Mouse (Mus musculus) liver, postnatal 0 days (tissue): ENCODE measurements around the gene Wdpcp. TPM values are rescaled to one million over a fixed set of nuclear protein-coding genes. Genes with fewer than 3 reads are reported as not detected.
"Not testable (repeated sequence)": the region's sequence is repeated elsewhere in the genome, so short reads cannot be mapped to it uniquely, and the experiment has no call there.

Experiments used
- ATAC-seq: fragments of 200-750 bp; cut with Nextera tagmentation; 2 replicates; pipeline ENCODE4 v1.8.0; 2017; ENCODE audit warnings: mild to moderate bottlenecking, moderate library complexity
- DNase-seq: peaks from one replicate; pipeline ENCODE4 v3.0.0-alpha.2; 2016
- H3K27ac ChIP-seq: fragments of 300-500 bp; sonication (generic); 2 replicates; pipeline ENCODE4 v1.5.1; 2014; ENCODE audit warnings: antibody characterized with exemption, moderate library complexity, mild to moderate bottlenecking, low read depth
- H3K27me3 ChIP-seq: fragments of 300-500 bp; sonication (generic); 2 replicates; pipeline ENCODE4 v1.6.1; 2014; ENCODE audit warnings: low read length, control low read depth, mixed read lengths; ENCODE audit not compliant: insufficient read depth
- H3K36me3 ChIP-seq: fragments of 300-500 bp; sonication (generic); replicated peaks from 2 replicates; pipeline ENCODE4 v1.6.1; 2014; ENCODE audit warnings: mild to moderate bottlenecking, control low read depth, low read length, moderate library complexity, mixed read lengths; ENCODE audit not compliant: insufficient read depth
- H3K4me1 ChIP-seq: fragments of 300-500 bp; sonication (generic); 2 replicates; pipeline ENCODE4 v1.6.1; 2014; ENCODE audit warnings: antibody characterized with exemption, mild to moderate bottlenecking, control low read depth; ENCODE audit not compliant: insufficient read depth
- H3K4me2 ChIP-seq: fragments of 300-500 bp; sonication (generic); 2 replicates; pipeline ENCODE4 v1.6.1; 2014; ENCODE audit warnings: low read depth, mild to moderate bottlenecking, low read length, moderate library complexity, mixed read lengths
- H3K4me3 ChIP-seq: fragments of 300-500 bp; sonication (generic); 2 replicates; pipeline ENCODE4 v1.5.1; 2014; ENCODE audit warnings: low read depth, low read length
- H3K9ac ChIP-seq: fragments of 300-500 bp; sonication (generic); replicated peaks from 2 replicates; pipeline ENCODE4 v1.6.1; 2014; ENCODE audit warnings: mild to moderate bottlenecking, moderate library complexity
- H3K9me3 ChIP-seq: fragments of 300-500 bp; sonication (generic); 2 replicates; pipeline ENCODE4 v1.6.1; 2016; ENCODE audit warnings: mild to moderate bottlenecking, control low read depth, low read length, mixed read lengths
- CTCF ChIP-seq: sonication (generic); IDR thresholded peaks from 2 replicates; pipeline ENCODE4 v1.5.1; 2016; ENCODE audit warnings: antibody characterized with exemption, low read depth
- EP300 ChIP-seq: IDR thresholded peaks from 2 replicates; pipeline ENCODE4 v1.6.1; 2016; ENCODE audit warnings: antibody characterized with exemption, low read depth, mild to moderate bottlenecking
- WGBS: fragments of 180-500 bp; shearing (Covaris S2); extraction: QIAGEN DNeasy Blood & Tissue Kit; methylation state at CpG from one replicate; pipeline ENCODE4 v1.1.7; 2014; ENCODE audit not compliant: insufficient replicate concordance; 5-methylcytosine and 5-hydroxymethylcytosine counted together
- polyA plus RNA-seq: library from polyadenylated mRNA; unstranded; fragments of >200 nt; fragmentation: Nextera tagmentation; extraction: Ambion mirVana; gene quantifications from 2 replicates; pipeline ENCODE4 v1.2.1, GENCODE M21; 2015

Gene Wdpcp
- 0.60 and 0.64 TPM in 2 replicates for polyA plus RNA-seq

DNA sequence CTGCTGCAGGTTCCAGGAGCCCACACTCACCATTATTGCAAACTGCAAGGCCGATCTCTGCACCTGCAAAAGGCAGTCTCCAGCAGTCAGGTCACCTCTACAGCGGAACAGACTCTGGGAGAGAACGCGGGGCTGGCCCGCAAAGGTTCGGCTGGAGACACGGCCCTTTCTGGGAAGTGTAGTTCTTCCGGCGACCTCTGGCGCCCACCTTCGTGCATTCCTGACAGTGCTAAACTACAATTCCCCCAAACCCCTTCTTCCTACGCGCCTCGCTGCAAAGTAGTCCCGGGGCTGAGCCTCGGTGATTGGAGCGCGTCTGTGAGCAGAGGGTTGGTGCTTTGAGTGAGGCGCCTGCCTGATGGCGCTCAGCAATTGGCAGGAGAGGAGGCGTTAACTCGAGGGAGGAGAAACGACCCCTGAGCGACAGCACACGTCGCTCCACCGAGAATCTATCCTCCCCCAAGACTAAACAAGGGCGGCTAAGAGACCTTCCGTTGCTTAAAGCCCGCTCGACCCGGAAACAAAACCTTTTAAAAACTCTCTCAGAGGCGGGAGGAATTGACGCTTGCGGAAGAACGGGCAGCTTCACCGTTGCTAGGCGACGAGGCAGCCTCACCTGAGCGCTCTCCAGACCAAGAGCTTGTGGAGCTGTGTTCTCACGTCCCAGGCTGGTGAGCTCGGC, at the start of gene Wdpcp, which contains the start of gene Mdh1:
Wdpcp (plus strand) TSS at position 536 of the 682 bp plus-strand sequence.
Mdh1 (minus strand) TSS at position 668 of the 682 bp plus-strand sequence.
- no peaks in the 10 kb centered on the region for H3K27me3 ChIP-seq
- H3K9me3 ChIP-seq = no peaks in the 10 kb centered on the region
- H3K27ac ChIP-seq = peak within 1 kb of the TSS; percentile 82
- TF ChIP-seq CTCF (peak; percentile 27), EP300 (peak; percentile 78)
- peak within 1 kb of the TSS; percentile 79 for H3K9ac ChIP-seq
- H3K4me3 ChIP-seq = peak within 1 kb of the TSS; percentile 79
- ATAC-seq = peak; percentile 97
- peak within 1 kb of the TSS; percentile 85 for H3K4me2 ChIP-seq
- no peaks in the 10 kb centered on the region for H3K36me3 ChIP-seq
- under 1% methylated on average over 42 of the region's 42 CpGs for WGBS
- DNase-seq = peak; percentile 91
- peaks cover 18% of the 10 kb centered on the region for H3K4me1 ChIP-seq

DNA sequence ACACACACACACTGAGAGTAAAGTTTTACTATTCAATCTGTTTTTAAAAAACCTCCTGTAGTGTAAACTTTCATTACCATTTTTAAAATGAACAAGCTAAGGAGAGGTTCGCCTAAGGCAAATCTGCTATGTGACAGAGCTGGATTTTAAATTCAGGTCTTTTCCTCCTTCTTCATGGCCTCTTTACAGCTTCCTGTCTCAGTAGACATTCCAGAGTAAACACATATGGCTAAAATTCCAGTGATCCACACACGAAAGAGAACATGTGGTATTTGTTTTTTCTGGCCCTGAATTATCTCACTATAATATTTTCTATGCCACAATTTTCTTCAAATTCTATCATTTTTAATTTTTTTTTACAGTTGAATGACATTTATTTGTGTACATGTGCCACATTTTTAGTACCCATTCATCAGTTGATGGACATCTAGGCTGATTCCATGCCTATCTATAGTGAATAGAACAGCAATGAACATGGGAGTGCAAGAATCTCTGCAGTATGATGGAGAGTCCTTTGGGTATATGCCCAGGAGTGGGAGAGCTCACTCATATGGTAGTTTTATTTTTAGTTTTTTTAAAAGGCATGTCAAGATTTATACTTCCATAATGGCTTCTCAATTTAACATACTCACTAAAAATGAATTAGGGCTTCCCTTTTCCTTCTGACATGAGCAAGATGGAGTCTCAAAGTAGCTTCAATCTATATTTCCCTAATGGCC, 43.2 kb upstream of the Wdpcp start:
- no peaks in the 10 kb centered on the region for H3K27me3 ChIP-seq
- TF ChIP-seq EP300 (no peak), CTCF (no peak)
- no peak for ATAC-seq

DNA sequence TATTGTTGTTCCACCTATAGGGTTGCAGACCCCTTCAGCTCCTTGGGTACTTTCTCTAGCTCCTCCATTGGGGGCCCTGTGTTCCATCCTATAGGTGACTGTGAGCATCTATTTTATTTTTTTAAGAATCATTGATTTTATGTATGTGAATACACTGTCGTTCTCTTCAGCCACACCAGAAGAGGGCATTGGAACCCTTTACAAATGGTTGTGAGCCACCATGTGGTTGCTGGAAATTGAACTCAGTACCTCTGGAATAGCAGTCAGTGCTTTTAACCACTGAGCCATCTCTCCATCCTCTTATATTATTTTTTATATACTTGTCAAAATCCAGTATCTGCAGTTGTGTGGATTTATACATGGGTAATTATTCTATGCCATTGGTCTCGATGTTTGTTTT, 41.2 kb upstream of the Wdpcp start:
- WGBS = 68% methylated on average over 2 of the region's 2 CpGs
- H3K9me3 ChIP-seq, H3K9ac ChIP-seq, H3K4me3 ChIP-seq, H3K4me2 ChIP-seq, H3K27me3 ChIP-seq, DNase-seq, ATAC-seq, H3K27ac ChIP-seq, H3K36me3 ChIP-seq, H3K4me1 ChIP-seq: not testable (repeated sequence)

More for the DNA sequence above, 43.2 kb upstream of the Wdpcp start:
- Histone ChIP-seq H3K9me3 (no peaks in the 10 kb centered on the region), H3K4me3 (no peak overlapping the region), H3K9ac (no peak overlapping the region), H3K36me3 (no peaks in the 10 kb centered on the region), H3K27ac (no peak overlapping the region), H3K4me1 (no peaks in the 10 kb centered on the region), H3K4me2 (no peak overlapping the region)
- DNase-seq = no peak
- 61% methylated on average over 2 of the region's 2 CpGs for WGBS

DNA sequence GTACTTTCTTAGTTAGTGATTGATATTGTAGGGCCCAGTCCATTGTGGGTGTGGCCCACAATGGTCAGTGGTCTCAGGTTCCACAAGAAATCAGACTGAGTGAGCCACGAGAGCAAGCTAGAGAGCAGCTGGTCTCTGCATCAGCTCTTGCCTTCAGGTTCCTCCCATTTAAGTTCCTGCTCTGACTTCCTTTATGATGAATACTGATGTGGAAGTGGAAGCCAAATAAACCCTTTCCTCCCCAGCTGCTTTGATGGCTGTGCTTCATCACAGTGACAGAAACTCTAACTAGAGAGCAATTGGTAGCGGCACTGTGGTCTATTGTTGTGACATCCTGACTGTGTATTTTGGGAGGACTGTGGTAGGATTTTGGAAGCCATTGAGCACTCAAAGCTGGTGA, 32.0 kb upstream of the Wdpcp start:
- Histone ChIP-seq H3K4me3 (no peak overlapping the region), H3K36me3 (no peaks in the 10 kb centered on the region), H3K4me2 (no peak overlapping the region), H3K27ac (no peak overlapping the region), H3K9ac (no peak overlapping the region), H3K27me3 (no peaks in the 10 kb centered on the region), H3K9me3 (no peaks in the 10 kb centered on the region), H3K4me1 (no peaks in the 10 kb centered on the region)
- TF ChIP-seq EP300 = no peak
- TF ChIP-seq CTCF = no peak
- 38% methylated on average over 2 of the region's 2 CpGs for WGBS
- DNase-seq (no peak), ATAC-seq (no peak)

DNA sequence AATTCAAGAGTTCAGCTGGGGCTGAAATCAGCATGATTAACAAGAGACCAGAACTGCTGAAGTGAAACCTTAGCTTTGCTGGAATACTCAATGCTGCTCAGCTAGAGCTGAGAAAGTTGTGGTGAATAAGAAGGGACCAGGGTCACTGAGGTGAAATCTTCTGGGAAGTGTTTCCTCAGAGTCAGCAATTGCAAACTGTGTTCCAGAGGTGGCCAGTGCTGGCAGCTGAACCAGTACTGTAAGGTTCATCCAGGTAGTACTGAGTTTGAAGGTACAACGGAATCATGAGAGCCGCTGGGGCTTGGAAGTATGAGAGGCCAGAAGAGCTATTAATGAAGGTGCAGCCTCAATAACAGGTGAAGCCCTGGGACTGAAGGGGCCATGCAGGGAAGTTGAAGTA, 31.4 kb upstream of the Wdpcp start:
- no peak overlapping the region for H3K9ac ChIP-seq
- H3K4me3 ChIP-seq = no peak overlapping the region
- no peak overlapping the region for H3K4me2 ChIP-seq
- TF ChIP-seq EP300 (no peak), CTCF (no peak)
- 76% methylated on average over 2 of the region's 2 CpGs for WGBS
- no peaks in the 10 kb centered on the region for H3K4me1 ChIP-seq
- H3K27me3 ChIP-seq = no peaks in the 10 kb centered on the region
- H3K36me3 ChIP-seq = no peaks in the 10 kb centered on the region
- no peaks in the 10 kb centered on the region for H3K9me3 ChIP-seq
- ATAC-seq (no peak), DNase-seq (no peak)
- no peak overlapping the region for H3K27ac ChIP-seq

DNA sequence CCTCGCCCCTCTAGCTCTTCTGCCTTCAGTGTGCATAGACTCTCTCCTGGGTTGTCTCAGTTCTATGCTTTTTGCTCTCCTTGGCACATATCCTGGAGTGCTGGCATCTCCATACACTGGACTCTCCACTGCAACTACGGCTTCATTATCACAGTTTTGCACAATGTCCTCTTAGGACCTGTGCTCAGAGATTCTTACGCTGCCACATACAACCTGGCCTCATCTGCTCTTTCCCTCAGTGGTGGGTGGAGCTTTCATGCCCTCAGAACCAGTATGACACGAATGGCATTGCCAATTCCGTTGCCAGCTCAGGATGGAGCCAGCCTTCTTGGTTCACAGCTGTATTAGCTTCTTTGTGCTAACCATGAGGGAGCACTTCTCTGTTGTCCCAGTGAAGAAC, 29.3 kb upstream of the Wdpcp start:
- Histone ChIP-seq H3K27me3 (no peaks in the 10 kb centered on the region), H3K9me3 (no peaks in the 10 kb centered on the region), H3K4me3 (no peak overlapping the region), H3K36me3 (no peaks in the 10 kb centered on the region), H3K9ac (no peak overlapping the region), H3K27ac (no peak overlapping the region), H3K4me2 (no peak overlapping the region), H3K4me1 (no peaks in the 10 kb centered on the region)
- no peak for TF ChIP-seq EP300
- TF ChIP-seq CTCF = no peak
- no peak for DNase-seq
- 73% methylated on average over 5 of the region's 5 CpGs for WGBS
- ATAC-seq = no peak
